Mouse (Mus musculus) heart, postnatal 0 days (tissue): Measurements from ENCODE around the gene Nmnat2. TPM values are rescaled to one million over a fixed set of nuclear protein-coding genes. Genes with fewer than 3 reads are reported as not detected.
"Not testable (repeated sequence)": the region's sequence is repeated elsewhere in the genome, so short reads cannot be mapped to it uniquely, and the experiment has no call there.

Experiments used
- ATAC-seq: fragments of 200-750 bp; cut with Nextera tagmentation; 2 replicates; pipeline ENCODE4 v1.8.0; 2017; ENCODE audit warnings: low read depth, moderate number of reproducible peaks, moderate library complexity; ENCODE audit not compliant: insufficient read depth
- DNase-seq: peaks from one replicate; pipeline ENCODE4 v3.0.0-alpha.2; 2016; ENCODE audit warnings: low spot score
- H3K27ac ChIP-seq: fragments of 300-500 bp; sonication (generic); 2 replicates; pipeline ENCODE4 v1.5.1; 2014; ENCODE audit warnings: low read depth, mild to moderate bottlenecking
- H3K27me3 ChIP-seq: fragments of 300-500 bp; sonication (generic); 2 replicates; pipeline ENCODE4 v1.6.1; 2014; ENCODE audit warnings: low read length, mixed read lengths; ENCODE audit not compliant: control insufficient read depth, insufficient read depth
- H3K36me3 ChIP-seq: fragments of 300-500 bp; sonication (generic); replicated peaks from 2 replicates; pipeline ENCODE4 v1.6.1; 2014; ENCODE audit warnings: low read length, mixed read lengths; ENCODE audit not compliant: control insufficient read depth, insufficient read depth
- H3K4me1 ChIP-seq: fragments of 300-500 bp; sonication (generic); 2 replicates; pipeline ENCODE4 v1.6.1; 2014; ENCODE audit warnings: antibody characterized with exemption; ENCODE audit not compliant: control insufficient read depth, insufficient read depth
- H3K4me2 ChIP-seq: fragments of 300-500 bp; sonication (generic); 2 replicates; pipeline ENCODE4 v1.6.1; 2014; ENCODE audit warnings: low read depth, mild to moderate bottlenecking, low read length, moderate library complexity
- H3K4me3 ChIP-seq: fragments of 300-500 bp; sonication (generic); 2 replicates; pipeline ENCODE4 v1.5.1; 2014; ENCODE audit warnings: low read depth, low read length
- H3K9ac ChIP-seq: fragments of 300-500 bp; sonication (generic); replicated peaks from 2 replicates; pipeline ENCODE4 v1.6.1; 2014; ENCODE audit warnings: low read depth, low read length, mixed read lengths
- H3K9me3 ChIP-seq: fragments of 300-500 bp; sonication (generic); replicated peaks from 2 replicates; pipeline ENCODE4 v1.6.1; 2016; ENCODE audit warnings: low read length; ENCODE audit not compliant: control insufficient read depth
- CTCF ChIP-seq: IDR thresholded peaks from 2 replicates; pipeline ENCODE4 v1.5.1; 2016; ENCODE audit warnings: antibody characterized with exemption, control low read depth, low read depth
- EP300 ChIP-seq: IDR thresholded peaks from 2 replicates; pipeline ENCODE4 v1.6.1; 2016; ENCODE audit warnings: antibody characterized with exemption, low read depth
- WGBS: fragments of 180-500 bp; shearing (Covaris S2); extraction: QIAGEN DNeasy Blood & Tissue Kit; methylation state at CpG from one replicate; pipeline ENCODE4 v1.1.7; 2014; 5-methylcytosine and 5-hydroxymethylcytosine counted together
- polyA plus RNA-seq: library from polyadenylated mRNA; unstranded; fragments of >200 nt; fragmentation: Nextera tagmentation; extraction: Ambion mirVana; gene quantifications from 2 replicates; pipeline ENCODE4 v1.2.1, GENCODE M21; 2015
- total RNA-seq: library from RNA; depleted of rRNA; stranded (reverse); fragments of >200 nt; gene quantifications from 2 replicates; pipeline ENCODE4 v1.2.3, GENCODE M21; 2014; ENCODE audit warnings: low replicate concordance

Nmnat2 gene
- total and polyA plus RNA-seq, 2 experiments from 2014 or later, result 0.57 to 0.69 TPM

DNA sequence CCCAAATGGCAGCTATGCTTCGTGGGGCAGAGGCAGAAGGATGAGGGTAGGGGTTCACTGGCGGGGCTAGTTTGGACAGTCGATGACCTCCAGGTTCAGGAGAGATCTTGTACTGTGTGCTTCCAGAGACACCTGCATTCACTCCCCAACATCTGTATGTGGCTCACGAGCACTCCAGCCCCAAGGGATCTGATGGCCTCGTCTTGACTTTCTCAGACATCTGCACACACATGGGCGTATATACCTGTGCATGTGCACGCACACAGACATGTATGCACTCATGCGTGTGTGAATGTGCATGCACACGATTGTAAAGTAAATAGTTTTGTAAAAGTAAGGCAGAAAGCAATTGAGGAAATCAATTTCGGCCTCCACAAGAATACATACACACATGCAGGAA lies 117.9 kb downstream of the Nmnat2 start:
- ATAC-seq (no peak), DNase-seq (no peak)
- Histone ChIP-seq H3K4me2 (no peak overlapping the region), H3K4me3 (no peak overlapping the region), H3K9me3 (0 out of 2 replicates have a peak, but pooled peaks cover 4% of the 10 kb centered on the region), H3K36me3 (no peaks in the 10 kb centered on the region), H3K4me1 (no peaks in the 10 kb centered on the region), H3K27me3 (peaks cover 12% of the 10 kb centered on the region; the same call in 1 of the 2 replicates), H3K9ac (no peak overlapping the region), H3K27ac (no peak overlapping the region)
- TF ChIP-seq EP300, result no peak
- no peak for TF ChIP-seq CTCF
- 72% methylated on average over 10 of the region's 10 CpGs for WGBS

DNA sequence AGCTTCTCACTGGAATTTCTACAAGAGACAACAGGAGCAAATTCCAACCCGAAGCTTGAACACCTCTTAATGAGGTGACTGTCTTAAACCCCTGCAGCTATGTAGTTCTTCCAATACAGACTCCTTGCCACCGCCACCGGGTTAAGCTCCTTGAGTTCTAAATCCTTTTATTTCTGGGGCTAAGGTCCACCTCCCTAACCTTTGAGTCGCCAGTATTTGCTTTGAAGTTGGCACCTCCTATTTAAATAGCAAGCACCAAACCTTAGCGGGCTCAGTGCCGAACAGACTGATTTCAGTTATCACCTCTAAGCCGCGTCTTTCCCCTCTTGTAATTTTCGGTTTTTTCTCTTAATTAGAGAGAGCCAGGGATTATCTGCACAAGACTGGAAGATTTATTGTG lies 118.6 kb downstream of the Nmnat2 start:
- DNase-seq (no peak), ATAC-seq (no peak)
- no peaks in the 10 kb centered on the region for H3K9me3 ChIP-seq
- H3K27ac ChIP-seq, result no peak overlapping the region
- H3K4me2 ChIP-seq, result no peak overlapping the region
- WGBS, result 36% methylated on average over 9 of the region's 9 CpGs
- H3K4me3 ChIP-seq, result no peak overlapping the region
- no peaks in the 10 kb centered on the region for H3K4me1 ChIP-seq
- peaks cover 12% of the 10 kb centered on the region; the same call in 1 of the 2 replicates for H3K27me3 ChIP-seq
- H3K9ac ChIP-seq, result no peak overlapping the region
- no peaks in the 10 kb centered on the region for H3K36me3 ChIP-seq
- TF ChIP-seq CTCF, result no peak
- no peak for TF ChIP-seq EP300

- Histone ChIP-seq H3K36me3 (no peaks in the 10 kb centered on the region), H3K4me3 (no peak overlapping the region), H3K27ac (no peak overlapping the region), H3K9ac (no peak overlapping the region), H3K4me2 (no peak overlapping the region), H3K4me1 (no peaks in the 10 kb centered on the region), H3K9me3 (no peaks in the 10 kb centered on the region), H3K27me3 (peaks cover 12% of the 10 kb centered on the region; the same call in 1 of the 2 replicates)
- WGBS, result 88% methylated on average over 3 of the region's 3 CpGs
- no peak for DNase-seq
- ATAC-seq, result no peak
- no peak for TF ChIP-seq EP300
- TF ChIP-seq CTCF, result no peak
Measured at GRCm38 (mm10) chr1:153075087-153075736, 120.4 kb downstream of the Nmnat2 start.

DNA sequence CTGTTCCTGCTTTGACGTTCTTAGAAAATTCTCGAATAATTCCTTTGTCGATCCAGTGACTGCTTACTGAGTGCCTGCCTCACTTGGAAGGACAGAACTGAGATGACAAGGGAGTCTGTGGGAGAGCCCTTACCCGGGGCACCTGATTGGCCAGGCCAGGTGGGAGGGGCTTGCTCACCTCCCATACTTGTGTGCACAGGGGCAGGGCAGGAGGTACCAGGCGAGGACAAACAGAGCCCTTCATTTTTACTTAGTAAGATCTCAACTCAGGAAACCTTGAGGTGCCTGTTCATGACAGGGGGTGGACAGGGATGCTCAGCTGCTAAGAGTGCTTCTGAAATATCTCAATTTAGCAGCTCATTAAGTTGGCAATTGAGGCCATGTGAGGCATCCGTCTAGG lies 121.2 kb downstream of the Nmnat2 start:
- no peak overlapping the region for H3K27ac ChIP-seq
- peaks cover 12% of the 10 kb centered on the region; the same call in 1 of the 2 replicates for H3K27me3 ChIP-seq
- H3K36me3 ChIP-seq, result no peaks in the 10 kb centered on the region
- H3K4me1 ChIP-seq, result no peaks in the 10 kb centered on the region
- DNase-seq (no peak), ATAC-seq (no peak)
- no peak overlapping the region for H3K4me2 ChIP-seq
- H3K4me3 ChIP-seq, result no peak overlapping the region
- WGBS, result 44% methylated on average over 6 of the region's 6 CpGs
- TF ChIP-seq EP300, result no peak
- H3K9me3 ChIP-seq, result no peaks in the 10 kb centered on the region
- H3K9ac ChIP-seq, result no peak overlapping the region

DNA sequence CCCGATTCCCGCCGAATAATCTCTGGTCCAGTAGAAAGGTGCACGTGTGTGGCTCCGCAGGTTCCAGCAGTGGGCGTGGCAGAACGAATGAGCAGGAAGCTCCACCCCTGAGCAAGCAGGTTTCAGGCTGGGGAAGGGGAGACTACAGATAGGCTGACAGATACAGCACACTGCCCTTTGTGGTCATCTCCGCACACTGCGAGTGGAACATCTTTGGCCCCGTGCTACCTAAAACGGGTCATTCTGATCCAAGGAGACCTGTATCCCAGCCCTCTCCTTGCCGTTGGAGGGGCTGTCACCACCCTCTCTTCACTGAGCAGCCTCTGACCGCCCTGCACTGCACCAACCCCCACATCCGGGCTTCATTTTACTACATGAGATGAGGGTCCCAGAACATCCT lies 128.4 kb downstream of the Nmnat2 start:
- not testable (repeated sequence) for H3K27ac ChIP-seq, H3K36me3 ChIP-seq, ATAC-seq, DNase-seq, H3K4me3 ChIP-seq, H3K4me1 ChIP-seq, H3K27me3 ChIP-seq, H3K4me2 ChIP-seq, H3K9me3 ChIP-seq, H3K9ac ChIP-seq
- 79% methylated on average over 7 of the region's 14 CpGs for WGBS

- H3K9me3 ChIP-seq, result no peaks in the 10 kb centered on the region
- DNase-seq (peak; percentile 15), ATAC-seq (peak; percentile 53)
- no peaks in the 10 kb centered on the region for H3K4me1 ChIP-seq
- H3K27me3 ChIP-seq, result no peaks in the 10 kb centered on the region
- WGBS, result 11% methylated on average over 6 of the region's 6 CpGs
- no peak overlapping the region for H3K9ac ChIP-seq
- no peak for TF ChIP-seq CTCF
- no peak for TF ChIP-seq EP300
- no peak overlapping the region for H3K27ac ChIP-seq
- H3K4me3 ChIP-seq, result no peak overlapping the region
- no peaks in the 10 kb centered on the region for H3K36me3 ChIP-seq
- H3K4me2 ChIP-seq, result no peak overlapping the region
Measured at GRCm38 (mm10) chr1:153084191-153084590, 129.4 kb downstream of the Nmnat2 start.
